Mouse (Mus musculus) regulatory T cell (primary cell): ENCODE measurements around the gene Dnajc4.
"Not testable (repeated sequence)": the region's sequence is repeated elsewhere in the genome, so short reads cannot be mapped to it uniquely, and the experiment has no call there.

Source experiments
- in situ Hi-C: fragments of 300-600 bp; cut with MboI, MseI; formaldehyde crosslinking; loops from one replicate; pipeline ENCODE4 v1.15.1; 2025; ENCODE audit warnings: high pct_unique_total_duplicates

Dnajc4 gene

GRCm38 (mm10) chr19:6996006-6996405 lies 3.6 kb upstream of the Dnajc4 start, which contains the start of the genes Nudt22 and Trpt1:
Gene Nudt22 (minus strand): TSS chr19:6996117.
Gene Trpt1 (plus strand): TSS chr19:6996131.
- in situ Hi-C loops: no loop called here

- in situ Hi-C loops: no loop called here
Observed at GRCm38 (mm10) chr19:6995255-6995991, 3.1 kb upstream of the Dnajc4 start.

DNA sequence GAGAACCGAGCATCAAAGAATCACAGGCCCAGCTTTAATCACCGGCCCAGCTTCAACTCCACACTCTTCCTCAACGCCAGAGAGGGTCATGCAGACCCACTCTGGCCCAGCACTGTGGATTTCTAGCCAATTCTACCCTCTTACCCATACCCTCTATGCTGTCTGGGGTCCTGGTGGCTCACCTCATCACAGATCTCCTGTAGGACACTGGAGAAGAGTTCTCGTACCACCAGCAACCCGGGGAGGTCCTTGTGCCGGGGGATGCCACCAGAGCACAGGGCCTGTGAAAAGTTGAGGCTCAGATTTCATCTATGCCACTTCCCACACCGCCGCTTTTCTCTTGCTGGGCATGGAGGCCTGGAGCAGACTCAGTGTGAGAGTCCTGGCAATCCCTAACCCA lies 2.1 kb upstream of the Dnajc4 start:
- in situ Hi-C loops: no loop called here

GRCm38 (mm10) chr19:6994002-6994401 lies 1.6 kb upstream of the Dnajc4 start:
- in situ Hi-C loops: no loop called here

- in situ Hi-C loops: no loop called here
Observed at GRCm38 (mm10) chr19:6993011-6993770, 819 bp upstream of the Dnajc4 start.

GRCm38 (mm10) chr19:6991166-6991565 lies 1.2 kb downstream of the Dnajc4 start:
- in situ Hi-C loops: not testable (repeated sequence)

DNA sequence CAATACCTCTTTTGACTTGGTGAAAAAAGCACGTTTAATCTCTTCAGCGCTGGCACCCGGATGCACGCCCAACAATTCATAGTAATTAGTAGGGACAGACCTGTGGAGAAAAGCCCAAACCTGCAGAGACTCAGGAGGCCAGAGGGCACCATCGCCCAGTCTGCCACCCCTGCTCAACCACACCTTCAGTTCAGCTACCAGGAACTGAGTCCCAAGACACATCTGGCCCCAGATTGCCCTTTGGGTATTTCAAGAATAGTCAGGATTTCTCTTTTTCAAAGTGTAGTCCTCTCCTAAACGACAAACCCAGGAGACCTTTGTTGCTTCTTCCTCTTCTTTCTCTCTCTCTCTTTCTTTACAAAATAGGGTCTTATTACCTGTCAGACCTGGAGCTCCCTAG lies 1.7 kb downstream of the Dnajc4 start:
- in situ Hi-C loops: no loop called here

GRCm38 (mm10) chr19:6989251-6989650 lies 3.1 kb downstream of the Dnajc4 start:
- in situ Hi-C loops: no loop called here

GRCm38 (mm10) chr19:6987904-6988285 lies 4.5 kb downstream of the Dnajc4 start:
- in situ Hi-C loops: no loop called here

- in situ Hi-C loops: no loop called here
Observed at GRCm38 (mm10) chr19:6987061-6987903, 5.1 kb downstream of the Dnajc4 start, which contains the start of gene Vegfb. Gene Vegfb (minus strand): TSS chr19:6987651.

DNA sequence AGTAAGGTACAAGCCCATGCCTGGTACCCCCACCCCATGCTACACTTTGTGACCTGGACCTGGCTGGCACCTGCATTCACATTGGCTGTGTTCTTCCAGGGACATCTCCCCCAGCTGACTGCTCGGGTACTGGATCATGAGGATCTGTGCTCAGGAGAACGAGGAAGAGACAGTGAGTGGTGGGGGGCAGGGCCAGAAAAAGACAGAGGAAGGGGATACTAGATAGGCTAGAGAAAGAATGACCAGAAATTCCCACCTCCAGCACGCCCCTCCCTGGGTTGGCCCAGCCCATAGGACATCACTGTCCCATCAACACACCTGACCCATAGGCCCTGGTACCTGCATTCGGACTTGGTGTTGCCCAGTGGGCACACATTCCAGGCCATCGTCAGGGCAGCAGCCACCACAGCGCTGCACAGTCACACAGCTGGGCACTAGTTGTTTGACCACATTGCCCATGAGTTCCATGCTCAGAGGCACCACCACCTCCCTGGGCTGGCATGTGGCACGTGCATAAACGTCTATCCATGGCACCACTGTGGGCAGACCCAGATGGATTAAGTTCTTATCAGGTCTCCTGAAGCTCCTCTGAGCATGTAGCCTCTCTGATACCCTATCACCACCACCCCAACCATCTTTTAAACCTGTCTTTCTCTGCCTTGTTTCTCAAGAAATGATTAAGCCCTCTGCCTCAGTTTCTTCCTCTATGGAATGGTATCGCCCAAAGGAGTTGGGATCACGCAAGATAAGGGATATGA lies 6.2 kb downstream of the Dnajc4 start:
- in situ Hi-C loops: no loop called here

- in situ Hi-C loops: no loop called here
Observed at GRCm38 (mm10) chr19:6985300-6985699, 7.1 kb downstream of the Dnajc4 start.

DNA sequence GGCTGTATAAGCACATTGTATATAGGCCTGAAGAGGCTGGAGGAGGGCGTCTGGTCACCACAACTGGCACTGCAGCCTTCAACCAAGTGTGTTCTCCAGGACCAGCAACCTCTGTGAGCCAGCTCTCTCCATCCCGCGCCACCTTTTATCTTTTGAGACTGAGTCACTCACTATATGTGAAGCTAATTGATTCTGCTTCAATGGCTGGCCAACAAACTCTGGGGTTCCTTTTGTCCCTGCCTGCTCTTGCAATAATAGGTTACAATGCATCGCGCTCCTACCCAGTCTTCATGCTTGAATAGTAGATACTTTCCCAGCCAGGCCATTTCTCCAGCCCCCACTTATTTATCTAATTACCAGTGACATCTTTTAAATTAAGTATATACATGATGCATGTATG lies 8.8 kb downstream of the Dnajc4 start:
- in situ Hi-C loops: no loop called here

DNA sequence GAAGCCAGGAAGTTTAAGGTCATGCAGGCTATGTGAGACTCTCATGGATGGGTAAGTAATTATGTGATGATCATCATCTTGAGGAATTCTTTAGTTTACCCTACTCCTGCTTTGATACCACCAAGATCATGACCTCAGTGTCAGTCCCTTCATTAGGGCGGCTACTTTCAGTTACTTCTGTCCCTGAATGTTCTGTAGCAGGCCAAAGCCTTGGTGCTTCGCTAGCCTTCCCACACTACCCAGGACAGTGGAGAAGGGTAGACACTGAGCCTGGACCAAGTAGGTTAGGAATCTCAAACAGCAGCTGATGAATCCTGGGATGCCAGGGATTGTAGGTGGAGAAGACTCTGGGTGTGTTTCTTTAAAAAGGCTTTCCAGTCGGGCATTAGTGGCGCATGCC lies 10.9 kb downstream of the Dnajc4 start:
- in situ Hi-C loops: no loop called here

DNA sequence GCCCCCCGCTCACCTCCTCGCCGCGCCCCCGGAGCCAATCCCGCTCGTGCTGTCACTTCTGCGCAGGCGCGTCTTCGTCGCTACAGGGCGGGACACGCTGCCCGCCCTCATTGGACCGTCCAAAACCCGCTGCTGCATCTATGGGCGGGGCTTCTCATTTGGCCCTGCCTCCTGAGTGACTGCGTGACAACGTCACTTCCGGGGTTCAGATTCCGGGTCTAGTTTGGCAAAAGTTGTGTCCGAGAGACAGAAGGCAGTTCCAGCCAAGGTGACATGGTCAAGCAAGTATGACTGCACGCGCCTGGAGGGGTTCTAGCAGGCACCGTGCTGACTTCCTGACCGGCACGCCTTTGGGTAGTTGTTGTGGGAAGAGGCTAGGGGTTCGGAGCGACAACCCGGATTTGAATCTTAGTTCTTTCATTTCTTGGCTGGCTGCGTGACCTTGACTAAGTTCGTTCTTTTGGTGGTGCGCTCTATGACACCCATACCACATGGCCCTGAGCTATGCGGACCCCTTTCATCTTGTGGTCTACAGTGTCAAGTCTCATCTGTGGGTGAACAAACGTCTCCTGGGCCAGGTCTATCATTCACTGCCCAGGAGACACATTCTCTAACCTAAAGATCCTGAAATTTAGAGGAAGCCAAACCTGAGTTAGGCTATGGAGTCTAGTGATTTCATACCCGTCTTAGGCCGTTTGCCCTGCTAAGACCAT lies 11.8 kb downstream of the Dnajc4 start, which contains the start of gene Fkbp2:
Gene Fkbp2 (minus strand): TSS at position 121 of the 713 bp plus-strand sequence.
- in situ Hi-C loops: no loop called here

DNA sequence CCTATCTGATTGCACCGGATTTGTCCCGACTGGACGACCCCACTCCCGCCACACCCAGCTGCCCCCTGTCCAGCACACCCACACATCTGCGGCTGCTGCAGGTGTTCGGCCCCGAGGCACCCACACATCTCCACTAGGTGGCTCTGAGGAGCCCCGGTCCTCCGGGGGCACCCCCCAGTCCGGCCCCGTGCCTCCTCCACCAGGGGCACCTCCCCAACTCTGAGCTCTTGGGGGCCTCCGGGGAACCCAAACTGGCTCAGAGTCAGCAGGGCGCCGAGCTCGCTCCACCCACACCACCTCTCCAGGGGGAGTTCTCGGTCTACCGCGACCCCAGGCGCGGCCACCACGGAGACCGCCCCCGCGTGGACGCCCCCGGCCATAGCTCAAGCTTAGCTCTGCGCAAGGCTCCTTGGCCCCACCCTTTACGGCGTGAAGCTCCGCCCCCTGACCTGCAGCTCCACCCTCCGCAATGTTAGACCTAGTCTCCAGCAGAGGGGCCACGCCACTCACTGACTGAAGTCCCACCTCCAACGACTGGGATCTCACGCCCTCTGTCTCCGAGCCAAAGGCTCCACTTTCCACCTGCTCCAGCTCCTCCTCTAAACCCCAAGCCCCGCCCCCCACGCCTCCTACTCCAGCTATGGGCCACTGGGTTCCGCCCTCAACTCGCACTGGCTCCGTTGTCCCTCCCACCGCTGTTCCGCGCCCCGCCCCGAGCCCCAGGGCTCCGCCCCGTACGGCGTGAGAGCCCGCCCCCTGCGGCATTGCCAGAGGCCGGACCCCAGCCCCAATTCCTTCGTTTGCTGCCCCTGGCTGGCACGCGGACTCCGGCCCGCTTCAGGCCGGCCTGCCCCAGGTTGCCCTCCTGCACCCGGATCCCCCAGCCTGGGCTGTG lies 12.6 kb downstream of the Dnajc4 start:
- in situ Hi-C loops: loop anchor here (10.0 kb wide), 1 partner anchor 905 kb away; the partner anchor contains the start of gene Vps51

DNA sequence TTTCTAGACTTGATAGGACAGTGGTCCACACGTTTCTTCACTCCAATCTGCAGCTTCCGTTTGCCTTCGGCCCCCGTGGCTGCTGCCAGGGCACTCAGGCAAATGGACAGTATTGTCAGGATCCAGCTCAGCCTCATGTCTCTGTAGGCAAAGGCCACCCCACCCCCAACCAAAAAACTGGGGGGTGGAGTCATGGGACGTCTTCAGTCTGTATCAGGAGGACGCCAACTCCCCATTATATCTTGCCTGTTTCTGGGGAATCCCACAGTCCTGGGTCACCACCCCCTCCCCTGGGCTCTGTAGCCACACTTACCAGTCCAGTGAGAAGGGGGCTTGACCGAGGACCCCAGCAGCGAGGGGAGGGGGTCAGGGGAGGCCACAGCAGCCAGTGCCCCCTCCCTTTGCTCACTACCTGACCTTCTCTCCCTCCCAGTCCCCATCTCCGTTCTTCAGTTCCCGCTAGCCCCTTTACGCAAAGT lies 13.3 kb downstream of the Dnajc4 start:
- in situ Hi-C loops: loop anchor here (10.0 kb wide), 1 partner anchor 904 kb away; the partner anchor contains the start of gene Vps51

DNA sequence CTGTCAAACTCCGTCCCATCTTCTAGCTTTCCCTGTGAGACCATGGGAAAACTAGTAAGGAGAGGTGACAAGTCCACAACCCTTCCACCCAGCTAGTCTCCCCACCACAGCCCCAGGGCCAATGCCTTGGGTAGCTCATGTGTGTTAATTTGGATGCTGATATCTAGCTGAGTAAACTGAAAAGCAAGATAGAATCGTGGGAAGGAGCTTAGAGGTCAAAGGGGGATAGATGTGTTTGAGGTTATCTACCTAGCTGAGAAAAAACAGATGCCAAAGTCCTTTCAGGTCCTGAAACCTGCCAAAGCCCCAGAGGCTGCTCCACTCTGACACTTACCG lies 13.8 kb downstream of the Dnajc4 start:
- in situ Hi-C loops: loop anchor here (10.0 kb wide), 1 partner anchor 904 kb away; the partner anchor contains the start of gene Vps51
